Mouse (Mus musculus) bone marrow, adult 2 months (tissue): ENCODE results near the gene Retreg3. TPM values are rescaled to one million over a fixed set of nuclear protein-coding genes. Genes with fewer than 3 reads are reported as not detected.

Source experiments
- H3K27ac ChIP-seq: fragments of 200-500 bp; 2 replicates; pipeline ENCODE4 v1.5.1; 2012; ENCODE audit warnings: low read depth, mild to moderate bottlenecking, control low read depth, inconsistent platforms, low read length; ENCODE audit not compliant: control insufficient read depth, poor library complexity, insufficient read depth
- H3K4me1 ChIP-seq: fragments of 200-500 bp; 2 replicates; pipeline ENCODE4 v1.6.1; 2011; ENCODE audit warnings: low read length; ENCODE audit not compliant: control insufficient read depth, insufficient read depth
- H3K4me3 ChIP-seq: fragments of 200-500 bp; replicated peaks from 2 replicates; pipeline ENCODE3; 2011; ENCODE audit warnings: mild to moderate bottlenecking, low read depth, low read length, control low read depth; ENCODE audit not compliant: control insufficient read depth
- CTCF ChIP-seq: fragments of 200-500 bp; IDR thresholded peaks from 2 replicates; pipeline ENCODE4 v1.5.1; 2011; ENCODE audit warnings: low read length, control low read depth; ENCODE audit not compliant: control insufficient read depth, insufficient read depth
- POLR2A ChIP-seq: fragments of 200-500 bp; IDR thresholded peaks from 2 replicates; pipeline ENCODE4 v1.6.1; 2011; ENCODE audit warnings: low read depth, mild to moderate bottlenecking, control low read depth, low read length, borderline replicate concordance; ENCODE audit not compliant: control insufficient read depth
- WGBS: fragments of 180-500 bp; shearing (Covaris S2); methylation state at CpG from one replicate; pipeline ENCODE4 v1.1.7; 2018; 5-methylcytosine and 5-hydroxymethylcytosine counted together
- polyA plus RNA-seq: library from polyadenylated mRNA; stranded (reverse); fragments of >200 nt; gene quantifications from 2 replicates; pipeline ENCODE4 v1.2.4, GENCODE M21; 2011; ENCODE audit warnings: low replicate concordance; ENCODE audit not compliant: missing spikeins, insufficient read depth, insufficient read length

The Retreg3 gene
- polyA plus RNA-seq, 1 experiment = 49.4 TPM

- peaks cover 6% of the 10 kb centered on the region for H3K4me1 ChIP-seq
- peak; percentile 81; the same call in 1 of the 2 replicates for TF ChIP-seq POLR2A
- TF ChIP-seq CTCF = no peak
- peak within 1 kb of the TSS; percentile 81 for H3K4me3 ChIP-seq
These were observed 37.2 kb downstream of the Retreg3 start, which contains the start of gene Coasy for GRCm38 (mm10) chr11:101082208-101083082. TSS of gene Coasy (plus strand) at chr11:101082565.

DNA sequence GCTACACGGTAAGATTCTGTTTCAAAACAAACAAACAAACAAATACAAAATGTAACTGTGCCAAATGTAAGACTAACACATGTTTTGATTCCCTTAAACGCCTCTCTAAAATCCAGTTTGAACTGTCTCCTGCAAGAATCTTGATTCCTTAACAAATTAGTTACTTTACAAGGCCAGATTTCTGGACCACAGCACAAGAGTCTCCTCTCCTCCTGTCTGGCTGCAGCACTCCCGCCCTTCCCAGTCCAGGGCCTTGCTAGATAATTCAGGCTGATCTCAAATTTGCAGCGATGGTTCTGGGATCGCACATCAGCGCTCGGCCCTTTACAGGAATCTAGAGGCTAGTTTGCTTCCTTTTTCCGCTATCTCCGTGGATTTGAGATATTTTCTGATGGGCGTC is 38.0 kb downstream of the Retreg3 start:
- no peak for TF ChIP-seq POLR2A
- TF ChIP-seq CTCF = no peak
- 11% methylated on average over 10 of the region's 10 CpGs for WGBS
- Histone ChIP-seq H3K4me1 (peaks cover 4% of the 10 kb centered on the region), H3K27ac (peak overlapping the region; percentile 75), H3K4me3 (peak overlapping the region; percentile 53)

More at GRCm38 (mm10) chr11:101082208-101083082, 37.2 kb downstream of the Retreg3 start, which contains the start of gene Coasy:
- under 1% methylated on average over 51 of the region's 51 CpGs for WGBS
- H3K27ac ChIP-seq = peak within 1 kb of the TSS; percentile 82

DNA sequence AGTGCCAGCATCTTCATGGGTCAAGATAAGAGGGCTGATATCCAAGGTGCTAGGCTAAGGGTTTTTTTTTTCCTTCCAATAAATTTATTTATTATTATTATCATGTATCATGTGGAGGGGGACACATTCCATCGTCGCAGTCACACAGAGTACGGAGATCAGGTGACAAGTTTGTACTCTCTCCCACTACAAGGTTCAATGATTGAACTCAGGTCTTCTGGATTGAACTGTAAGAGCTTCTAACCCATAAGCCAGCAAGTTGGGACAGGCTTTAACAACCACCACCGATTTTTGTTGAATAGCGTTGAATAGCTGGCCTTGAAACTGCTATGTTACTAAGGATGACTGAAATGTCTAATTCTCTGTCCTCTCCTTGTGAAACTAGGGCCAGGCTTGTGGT is 39.3 kb downstream of the Retreg3 start:
- WGBS = 86% methylated on average over 5 of the region's 5 CpGs

GRCm38 (mm10) chr11:101079746-101080145 is 39.9 kb downstream of the Retreg3 start:
- 4% methylated on average over 27 of the region's 27 CpGs for WGBS
- peak overlapping the region; percentile 33 for H3K4me3 ChIP-seq

More for the DNA sequence above, 39.3 kb downstream of the Retreg3 start:
- no peak overlapping the region for H3K4me3 ChIP-seq
- TF ChIP-seq CTCF = no peak
- TF ChIP-seq POLR2A = no peak
- H3K27ac ChIP-seq = no peak overlapping the region
- H3K4me1 ChIP-seq = peaks cover 2% of the 10 kb centered on the region

DNA sequence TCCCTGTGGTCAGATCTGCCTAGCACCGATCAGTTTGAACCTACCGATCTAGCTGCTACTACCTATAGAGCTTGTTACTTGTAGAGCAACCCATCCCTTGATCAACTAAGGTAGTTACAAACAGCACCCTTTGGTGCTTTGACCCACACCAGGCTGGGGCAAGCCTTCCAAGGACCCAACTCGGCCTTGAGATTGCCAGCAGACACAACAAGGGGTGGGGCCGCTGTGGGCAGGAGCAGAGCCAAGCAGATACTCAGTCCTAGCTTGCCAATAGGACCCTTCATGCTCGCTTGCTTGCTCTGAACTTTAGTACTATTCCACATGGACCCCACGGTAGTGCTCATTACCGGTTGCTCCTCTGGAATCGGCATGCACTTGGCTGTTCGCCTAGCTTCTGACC is 41.6 kb downstream of the Retreg3 start, which contains the start of gene Hsd17b1:
Gene Hsd17b1 (plus strand): TSS at position 291 of the 400 bp plus-strand sequence.
- Histone ChIP-seq H3K4me1 (peaks cover 2% of the 10 kb centered on the region; the same call in 1 of the 2 replicates), H3K27ac (no peak within 1 kb of the TSS), H3K4me3 (no peak within 1 kb of the TSS)
- WGBS = 85% methylated on average over 9 of the region's 9 CpGs
- TF ChIP-seq CTCF (no peak), POLR2A (no peak)

More at GRCm38 (mm10) chr11:101079746-101080145, 39.9 kb downstream of the Retreg3 start:
- Histone ChIP-seq H3K4me1 (peaks cover 2% of the 10 kb centered on the region), H3K27ac (no peak overlapping the region)
- TF ChIP-seq CTCF = no peak
- TF ChIP-seq POLR2A = no peak

GRCm38 (mm10) chr11:101071810-101072428 is 47.8 kb downstream of the Retreg3 start:
- 87% methylated on average over 14 of the region's 14 CpGs for WGBS
- H3K4me3 ChIP-seq = no peak overlapping the region
- TF ChIP-seq CTCF (no peak), POLR2A (no peak)
- H3K4me1 ChIP-seq = no peaks in the 10 kb centered on the region
- H3K27ac ChIP-seq = no peak overlapping the region

- Histone ChIP-seq H3K4me3 (no peak overlapping the region), H3K27ac (no peak overlapping the region), H3K4me1 (no peaks in the 10 kb centered on the region)
- TF ChIP-seq CTCF = no peak
- TF ChIP-seq POLR2A = no peak
- 81% methylated on average over 6 of the region's 6 CpGs for WGBS
These were observed 48.7 kb downstream of the Retreg3 start for GRCm38 (mm10) chr11:101070987-101071386.

- H3K27ac ChIP-seq = peak overlapping the region; percentile 65; the same call in 1 of the 2 replicates
- TF ChIP-seq CTCF (0 out of 2 replicates have a peak, but pooled peaks have one; percentile 4), POLR2A (peak; percentile 12; the same call in 1 of the 2 replicates)
- WGBS = under 1% methylated on average over 36 of the region's 36 CpGs
- no peaks in the 10 kb centered on the region for H3K4me1 ChIP-seq
- peak overlapping the region; percentile 92 for H3K4me3 ChIP-seq
These were observed 49.5 kb downstream of the Retreg3 start for GRCm38 (mm10) chr11:101070189-101070527.
